Mouse (Mus musculus): Measurements from ENCODE around the gene Susd2. TPM values are rescaled to one million over a fixed set of nuclear protein-coding genes. Genes with fewer than 3 reads are reported as not detected.

Gene Susd2
- polyA plus RNA-seq, 1 experiment from 2014 or later, result 33.7 TPM

DNA sequence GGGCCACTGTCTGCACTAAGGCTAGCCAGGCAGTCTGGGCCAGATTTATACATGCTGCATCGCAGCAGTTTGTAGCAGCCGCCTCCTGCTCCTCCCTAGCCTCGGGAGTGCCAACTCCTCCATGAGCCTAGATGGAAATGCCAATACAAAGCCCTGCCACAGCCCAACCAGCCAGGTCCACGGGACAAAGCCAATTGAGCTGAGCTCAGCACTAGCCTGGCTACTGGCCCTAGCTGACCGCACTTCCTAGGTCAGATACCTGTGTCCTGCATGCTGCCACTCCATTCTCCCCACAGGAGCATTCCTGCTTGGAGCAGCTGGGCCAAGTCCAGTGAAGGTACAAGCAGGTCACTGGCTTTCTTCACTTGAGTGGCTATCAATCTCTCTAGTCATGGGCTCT, 34.2 kb upstream of the Susd2 start:
- H3K9me3 ChIP-seq (replicated peaks; ENCODE audit: low read length), result no peaks in the 10 kb centered on the region
- H3K27me3 ChIP-seq (ENCODE audit: insufficient read depth, low read length), result no peaks in the 10 kb centered on the region
- 74% methylated on average over 5 of the region's 5 CpGs for WGBS
- H3K4me3 ChIP-seq (replicated peaks; ENCODE audit: low read depth, low read length), result no peak overlapping the region
- peaks cover 13% of the 10 kb centered on the region; the same call in 1 of the 2 replicates for H3K4me1 ChIP-seq (replicated peaks; ENCODE audit: insufficient read depth, low read length)
- ATAC-seq (replicated peaks; ENCODE audit: low FRiP score, low read depth) (peak; percentile 69), DNase-seq (ENCODE audit: low spot score) (no peak)
- no peak overlapping the region for H3K9ac ChIP-seq (ENCODE audit: low read depth, low read length)
- H3K36me3 ChIP-seq (ENCODE audit: insufficient read depth, low read length), result peaks cover 21% of the 10 kb centered on the region; the same call in 1 of the 2 replicates
- H3K4me2 ChIP-seq (ENCODE audit: low read length), result no peak overlapping the region
- no peak for TF ChIP-seq CTCF (IDR thresholded peaks at IDR 0.05; ENCODE audit: low read depth)
- H3K27ac ChIP-seq, result peak overlapping the region; percentile 64; the same call in 1 of the 2 replicates

DNA sequence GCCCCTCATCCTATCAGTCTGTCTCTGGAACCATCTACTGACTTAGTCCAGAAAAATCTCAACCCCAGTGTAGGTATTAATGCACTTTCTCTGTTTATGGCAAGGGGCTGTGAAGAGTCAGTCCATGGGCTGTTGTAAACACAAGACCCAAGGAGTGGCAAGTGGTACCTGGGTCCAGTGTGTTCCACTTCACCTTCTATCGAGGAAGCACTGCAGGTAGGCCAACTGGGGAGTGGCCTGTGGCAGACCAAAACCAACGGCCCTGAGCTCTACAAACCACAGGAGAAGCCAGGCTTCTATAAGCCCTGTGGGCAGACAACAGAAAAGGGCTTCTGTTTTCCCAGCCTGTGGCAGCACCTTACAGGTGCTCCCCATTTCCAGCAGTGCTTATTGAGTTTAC, 33.8 kb upstream of the Susd2 start:
- 81% methylated on average over 2 of the region's 2 CpGs for WGBS
- no peaks in the 10 kb centered on the region for H3K27me3 ChIP-seq (ENCODE audit: insufficient read depth, low read length)
- no peaks in the 10 kb centered on the region for H3K9me3 ChIP-seq (replicated peaks; ENCODE audit: low read length)
- H3K4me3 ChIP-seq (replicated peaks; ENCODE audit: low read depth, low read length), result no peak overlapping the region
- no peak for TF ChIP-seq CTCF (IDR thresholded peaks at IDR 0.05; ENCODE audit: low read depth)
- no peak overlapping the region for H3K4me2 ChIP-seq (ENCODE audit: low read length)
- H3K9ac ChIP-seq (ENCODE audit: low read depth, low read length), result no peak overlapping the region
- peak overlapping the region; percentile 64; the same call in 1 of the 2 replicates for H3K27ac ChIP-seq
- no peak for DNase-seq (ENCODE audit: low spot score)
- peaks cover 13% of the 10 kb centered on the region; the same call in 1 of the 2 replicates for H3K4me1 ChIP-seq (replicated peaks; ENCODE audit: insufficient read depth, low read length)
- peaks cover 16% of the 10 kb centered on the region; the same call in 1 of the 2 replicates for H3K36me3 ChIP-seq (ENCODE audit: insufficient read depth, low read length)
- no peak for ATAC-seq (replicated peaks; ENCODE audit: low FRiP score, low read depth)

DNA sequence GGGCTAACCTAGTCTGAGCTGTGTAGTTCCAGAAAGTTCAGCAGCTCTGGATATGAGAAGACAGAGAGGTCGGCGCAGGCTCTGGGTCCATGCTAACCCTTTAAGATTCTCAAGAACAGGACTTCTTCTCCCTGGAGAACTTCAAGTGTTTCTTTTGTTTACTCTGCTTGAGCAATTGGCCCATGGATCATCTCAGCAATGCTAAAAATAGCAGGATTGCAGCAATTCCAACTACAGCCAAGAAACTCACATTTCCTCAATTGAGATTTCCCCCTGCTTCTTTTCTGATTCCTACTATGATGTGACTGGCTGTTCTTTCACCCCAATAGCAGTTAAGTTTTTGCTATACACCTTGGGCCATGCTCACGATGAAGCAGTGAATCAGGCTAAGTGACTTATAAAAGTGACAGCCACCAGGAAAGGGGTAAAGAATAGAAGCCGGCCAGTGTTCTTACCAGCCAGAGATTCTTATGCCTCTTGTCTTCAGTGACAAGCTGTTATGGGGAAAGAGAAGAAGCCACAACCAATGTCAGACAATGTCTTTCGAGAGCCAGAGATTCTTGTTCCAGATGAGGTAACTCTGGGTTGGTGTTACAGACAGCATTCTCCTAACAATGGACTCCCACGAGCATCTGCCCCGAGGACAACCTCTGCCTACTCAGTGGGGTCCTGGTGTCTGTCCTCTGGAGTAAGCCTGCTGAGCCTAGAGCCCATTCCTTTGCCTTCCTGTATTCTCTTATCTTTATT, 33.2 kb upstream of the Susd2 start:
- no peak overlapping the region for H3K4me2 ChIP-seq (ENCODE audit: low read length)
- H3K4me3 ChIP-seq (replicated peaks; ENCODE audit: low read depth, low read length), result no peak overlapping the region

DNA sequence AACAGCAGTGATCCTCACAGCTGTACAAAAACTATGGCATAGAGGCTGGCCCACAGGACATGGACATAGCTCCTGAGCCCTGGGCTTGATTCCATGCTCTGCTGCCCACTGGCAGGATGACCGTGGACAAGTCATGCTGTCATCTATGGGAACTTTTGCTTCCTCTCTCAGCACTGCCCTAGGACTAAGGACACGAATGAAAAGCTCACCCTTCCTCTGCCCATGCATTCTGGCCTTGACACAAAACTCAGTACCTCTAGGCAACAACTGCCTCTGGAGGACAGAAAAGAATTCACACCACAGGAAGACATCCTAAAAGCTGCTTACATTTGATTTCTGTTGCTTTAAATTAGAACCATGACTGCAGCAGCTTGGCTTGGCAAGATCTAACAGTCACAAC, 32.5 kb upstream of the Susd2 start:
- Histone ChIP-seq H3K27me3 (ENCODE audit: insufficient read depth, low read length) (no peaks in the 10 kb centered on the region), H3K9ac (ENCODE audit: low read depth, low read length) (no peak overlapping the region), H3K4me3 (replicated peaks; ENCODE audit: low read depth, low read length) (no peak overlapping the region), H3K27ac (peak overlapping the region; percentile 78), H3K4me2 (ENCODE audit: low read length) (no peak overlapping the region), H3K9me3 (replicated peaks; ENCODE audit: low read length) (no peaks in the 10 kb centered on the region), H3K4me1 (replicated peaks; ENCODE audit: insufficient read depth, low read length) (peaks cover 13% of the 10 kb centered on the region; the same call in 1 of the 2 replicates), H3K36me3 (ENCODE audit: insufficient read depth, low read length) (peaks cover 10% of the 10 kb centered on the region; the same call in 1 of the 2 replicates)
- DNase-seq (ENCODE audit: low spot score) (no peak), ATAC-seq (replicated peaks; ENCODE audit: low FRiP score, low read depth) (no peak)
- no peak for TF ChIP-seq CTCF (IDR thresholded peaks at IDR 0.05; ENCODE audit: low read depth)
- 59% methylated on average over 2 of the region's 2 CpGs for WGBS

More for the DNA sequence above, 33.2 kb upstream of the Susd2 start:
- Histone ChIP-seq H3K36me3 (ENCODE audit: insufficient read depth, low read length) (peaks cover 11% of the 10 kb centered on the region; the same call in 1 of the 2 replicates), H3K27ac (peak overlapping the region; percentile 78), H3K9me3 (replicated peaks; ENCODE audit: low read length) (no peaks in the 10 kb centered on the region), H3K9ac (ENCODE audit: low read depth, low read length) (no peak overlapping the region), H3K4me1 (replicated peaks; ENCODE audit: insufficient read depth, low read length) (peaks cover 13% of the 10 kb centered on the region; the same call in 1 of the 2 replicates), H3K27me3 (ENCODE audit: insufficient read depth, low read length) (no peaks in the 10 kb centered on the region)
- ATAC-seq (replicated peaks; ENCODE audit: low FRiP score, low read depth) (no peak), DNase-seq (ENCODE audit: low spot score) (peak; percentile 60)
- 63% methylated on average over 7 of the region's 7 CpGs for WGBS
- no peak for TF ChIP-seq CTCF (IDR thresholded peaks at IDR 0.05; ENCODE audit: low read depth)

DNA sequence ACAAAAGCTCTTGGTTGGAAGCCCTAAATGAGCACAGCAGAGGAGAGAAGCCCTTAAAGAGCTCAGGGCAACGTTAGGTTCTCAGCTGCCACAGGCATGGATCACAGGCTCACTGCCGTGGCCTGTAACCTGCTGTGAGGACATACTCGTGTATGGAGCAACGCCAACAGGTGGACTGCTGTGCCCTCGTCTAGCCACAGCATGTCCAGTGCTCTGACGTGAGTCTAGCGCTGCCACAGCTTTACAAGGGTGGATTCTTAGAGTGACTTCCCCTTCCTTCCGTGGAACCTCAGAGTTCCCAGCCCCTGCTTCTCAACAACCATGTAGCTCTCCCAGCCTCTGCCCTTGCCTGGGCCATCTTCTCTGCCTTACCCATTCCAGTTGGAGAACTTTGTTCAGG, 31.8 kb upstream of the Susd2 start:
- peak overlapping the region; percentile 78; the same call in 1 of the 2 replicates for H3K27ac ChIP-seq
- WGBS, result 87% methylated on average over 8 of the region's 8 CpGs
- peaks cover 13% of the 10 kb centered on the region; the same call in 1 of the 2 replicates for H3K4me1 ChIP-seq (replicated peaks; ENCODE audit: insufficient read depth, low read length)
- no peak overlapping the region for H3K9ac ChIP-seq (ENCODE audit: low read depth, low read length)
- H3K4me2 ChIP-seq (ENCODE audit: low read length), result no peak overlapping the region
- H3K27me3 ChIP-seq (ENCODE audit: insufficient read depth, low read length), result no peaks in the 10 kb centered on the region
- no peak for DNase-seq (ENCODE audit: low spot score)
- no peaks in the 10 kb centered on the region for H3K9me3 ChIP-seq (replicated peaks; ENCODE audit: low read length)
- TF ChIP-seq CTCF (IDR thresholded peaks at IDR 0.05; ENCODE audit: low read depth), result no peak
- no peak overlapping the region for H3K4me3 ChIP-seq (replicated peaks; ENCODE audit: low read depth, low read length)
- peaks cover 10% of the 10 kb centered on the region; the same call in 1 of the 2 replicates for H3K36me3 ChIP-seq (ENCODE audit: insufficient read depth, low read length)
- ATAC-seq (replicated peaks; ENCODE audit: low FRiP score, low read depth), result no peak

DNA sequence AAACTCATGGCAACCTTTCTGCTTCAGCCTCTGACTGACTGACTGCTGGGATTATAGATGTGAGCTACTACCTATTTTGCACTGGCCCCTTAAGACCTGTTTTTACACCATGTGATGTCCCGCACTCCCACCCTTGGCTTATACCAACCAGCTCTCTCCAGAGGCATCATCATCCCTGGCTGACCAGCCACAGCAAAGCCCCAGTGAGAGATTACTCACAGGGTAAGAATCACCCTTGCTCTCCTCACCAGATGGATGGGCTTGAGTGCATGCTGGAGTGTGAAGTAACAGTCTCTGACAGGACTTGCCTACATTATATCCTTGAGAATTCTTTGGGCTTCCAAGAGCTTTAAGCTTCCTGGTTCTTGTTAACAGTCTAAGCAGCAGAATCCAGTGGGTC, 26.1 kb upstream of the Susd2 start:
- H3K36me3 ChIP-seq (ENCODE audit: insufficient read depth, low read length), result peaks cover 8% of the 10 kb centered on the region; the same call in 1 of the 2 replicates
- no peak overlapping the region for H3K27ac ChIP-seq
- DNase-seq (ENCODE audit: low spot score) (no peak), ATAC-seq (replicated peaks; ENCODE audit: low FRiP score, low read depth) (no peak)
- H3K9me3 ChIP-seq (replicated peaks; ENCODE audit: low read length), result no peaks in the 10 kb centered on the region
- H3K9ac ChIP-seq (ENCODE audit: low read depth, low read length), result no peak overlapping the region
- 97% methylated on average over 1 of the region's 1 CpGs for WGBS
- H3K4me3 ChIP-seq (replicated peaks; ENCODE audit: low read depth, low read length), result no peak overlapping the region
- no peaks in the 10 kb centered on the region; the same call in 1 of the 2 replicates for H3K4me1 ChIP-seq (replicated peaks; ENCODE audit: insufficient read depth, low read length)
- H3K4me2 ChIP-seq (ENCODE audit: low read length), result no peak overlapping the region
- no peak for TF ChIP-seq CTCF (IDR thresholded peaks at IDR 0.05; ENCODE audit: low read depth)
- H3K27me3 ChIP-seq (ENCODE audit: insufficient read depth, low read length), result no peaks in the 10 kb centered on the region
